Mouse (Mus musculus) kidney, adult 18-20 months (tissue): ENCODE results near the gene Dram1.
A peak's percentile ranks its signal among the peaks of the same experiment; 100 is the strongest.

Source experiments
- DNase-seq: peaks from one replicate; pipeline ENCODE4 v3.0.0; 2021

Gene Dram1

DNA sequence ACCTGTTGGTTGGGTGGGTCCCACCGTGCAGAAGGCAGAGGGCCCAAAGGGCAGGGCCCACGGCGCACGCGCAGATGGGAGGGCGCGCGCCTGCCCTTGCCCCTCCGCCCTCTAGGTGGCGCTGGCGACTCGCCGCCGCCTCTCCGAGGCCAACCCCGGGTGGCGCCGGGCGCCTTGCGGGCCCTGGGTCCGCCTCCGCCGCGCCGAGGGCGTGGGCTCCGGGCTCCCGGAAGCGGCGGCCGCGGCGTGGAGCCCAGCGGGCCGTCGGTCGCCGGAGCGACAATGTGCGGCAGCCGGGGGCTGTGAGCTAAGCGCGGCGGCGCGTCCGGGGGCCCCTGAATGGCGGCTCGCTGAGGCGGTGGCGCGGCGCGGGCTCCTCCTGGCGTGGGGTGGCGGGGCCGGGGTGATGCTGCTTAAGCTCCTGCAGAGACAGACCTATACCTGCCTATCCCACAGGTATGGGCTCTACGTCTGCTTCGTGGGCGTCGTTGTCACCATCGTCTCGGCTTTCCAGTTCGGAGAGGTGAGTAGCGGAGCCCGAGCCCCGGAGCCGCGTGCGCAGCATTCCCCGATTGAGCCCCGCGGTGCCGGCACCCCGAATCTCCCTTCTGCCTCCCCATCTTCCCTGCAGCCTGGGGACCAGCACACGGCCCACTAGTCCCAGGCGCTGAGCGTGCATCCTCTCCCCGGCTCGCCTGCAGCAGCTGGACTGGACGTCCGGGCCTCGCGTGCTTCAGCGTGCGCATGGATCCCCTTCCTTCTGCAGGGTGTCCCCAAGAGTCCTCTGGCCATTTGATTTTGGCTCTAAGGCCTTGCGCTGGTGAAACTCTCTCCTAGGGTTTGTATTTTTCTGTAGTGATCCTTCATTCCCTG lies at the start of gene Dram1, which contains the start of gene Gnptab:
Gene Dram1, minus strand, starts transcription at position 68 of the 873 bp plus-strand sequence.
Gene Gnptab, plus strand, starts transcription at position 120 of the 873 bp plus-strand sequence.
- DNase-seq = peak; percentile 92

DNA sequence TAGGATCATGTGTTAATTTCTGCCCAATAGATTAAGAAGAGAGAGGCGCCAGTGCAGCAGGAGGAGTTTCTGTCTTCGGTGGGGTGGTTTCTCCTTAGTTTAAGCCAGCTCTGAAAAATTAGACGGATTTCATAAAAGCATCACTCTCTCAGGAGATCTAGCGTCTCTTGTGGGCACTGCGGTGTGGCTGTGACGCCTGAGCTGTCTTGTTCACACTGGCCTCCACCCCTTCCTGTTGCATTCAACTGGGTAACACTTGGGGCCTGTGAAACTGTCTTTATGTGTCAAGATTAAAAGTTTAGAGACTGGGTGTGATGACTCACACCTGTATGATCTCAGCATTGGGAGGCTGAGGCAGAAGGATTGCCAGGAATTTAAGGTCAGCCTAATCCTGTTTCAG lies 49.1 kb upstream of the Dram1 start:
- DNase-seq = no peak

GRCm38 (mm10) chr10:88426896-88427295 lies 48.0 kb upstream of the Dram1 start:
- DNase-seq = no peak

DNA sequence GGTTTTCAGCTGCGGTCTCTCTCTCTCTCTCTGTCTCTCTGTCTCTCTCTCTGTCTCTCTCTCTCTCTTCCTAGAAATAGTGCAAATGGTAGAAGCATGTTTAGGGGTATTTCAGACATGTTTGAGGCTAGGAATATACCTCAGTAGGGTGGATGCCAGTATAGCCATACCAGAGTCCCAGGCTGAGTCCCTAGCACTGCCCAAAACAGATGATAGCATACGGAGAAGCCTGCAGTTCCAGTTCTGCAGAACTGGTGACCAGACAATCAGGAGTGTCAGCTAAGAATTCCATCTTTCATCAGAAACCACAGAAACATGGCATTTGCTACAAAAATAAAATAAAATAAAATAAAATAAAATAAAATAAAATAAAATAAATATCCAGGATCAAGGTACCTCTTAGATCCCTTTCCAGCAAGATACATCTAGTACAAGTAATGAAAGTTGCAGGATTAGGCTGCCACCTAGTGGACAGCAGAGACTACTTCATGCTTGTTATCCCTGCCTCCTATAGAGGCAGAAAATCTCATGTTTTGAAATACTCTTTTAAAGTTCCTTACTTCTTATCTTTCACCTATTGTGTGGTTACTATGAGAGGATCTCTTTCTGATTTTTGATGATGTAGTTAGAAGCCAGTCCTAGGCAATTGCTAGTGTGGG lies 47.4 kb upstream of the Dram1 start:
- peak; percentile 23 for DNase-seq

DNA sequence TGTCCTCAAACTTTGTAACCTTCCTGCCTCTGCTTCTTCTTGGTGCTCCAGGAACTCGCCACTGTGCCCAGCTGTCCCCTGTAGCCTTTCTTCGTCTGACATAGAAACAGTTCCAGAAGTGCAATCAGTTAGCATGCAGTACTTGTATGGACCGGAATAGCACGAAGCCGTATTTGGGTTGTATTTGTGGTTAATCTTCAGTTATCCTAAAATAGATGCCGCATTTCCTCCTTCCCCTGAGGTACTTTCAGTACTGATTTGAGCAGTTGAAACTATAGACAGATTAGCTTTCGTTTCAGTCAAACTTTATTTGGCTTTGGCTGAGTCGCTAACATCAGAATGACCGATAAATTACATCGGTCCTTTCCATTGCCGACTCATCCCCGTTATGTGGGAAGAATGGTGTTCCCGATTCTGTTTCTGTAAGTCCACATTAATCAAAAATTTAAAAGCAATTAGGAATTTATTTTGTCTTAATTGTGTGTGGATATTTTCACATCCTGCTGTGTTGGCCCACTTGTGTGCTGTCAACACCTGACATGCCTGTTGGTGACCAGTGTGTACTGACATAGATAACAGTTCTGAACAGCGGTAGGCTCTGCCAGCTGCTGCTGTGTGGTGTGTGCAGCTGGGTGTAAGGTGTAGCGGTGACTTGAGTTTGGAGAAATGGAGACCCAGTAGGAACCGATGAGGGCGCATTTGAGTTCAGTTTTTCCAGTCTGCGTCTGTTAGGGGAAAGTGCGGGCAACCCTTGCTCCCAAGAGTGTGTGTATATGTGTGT lies 42.0 kb upstream of the Dram1 start:
- no peak for DNase-seq

DNA sequence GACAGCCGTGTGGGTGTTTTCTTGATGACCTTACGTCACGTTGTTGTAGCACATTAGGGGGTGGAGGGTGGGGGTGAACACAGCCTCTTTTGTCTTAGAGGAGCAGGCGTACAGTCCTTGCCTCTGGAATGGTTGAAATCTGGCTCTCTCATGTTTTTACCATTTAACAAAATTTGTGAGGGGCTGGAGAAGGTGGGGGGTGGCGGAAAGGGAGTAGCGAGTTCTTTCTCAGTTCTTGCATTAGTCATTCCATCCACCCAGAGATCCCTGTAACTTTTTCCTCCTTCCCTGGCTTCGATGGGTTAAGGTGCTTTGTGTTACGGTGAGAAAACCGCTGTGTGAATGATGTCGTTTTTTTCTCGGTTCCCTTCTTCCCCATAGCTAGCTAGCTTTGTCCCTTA lies 41.3 kb upstream of the Dram1 start:
- no peak for DNase-seq

DNA sequence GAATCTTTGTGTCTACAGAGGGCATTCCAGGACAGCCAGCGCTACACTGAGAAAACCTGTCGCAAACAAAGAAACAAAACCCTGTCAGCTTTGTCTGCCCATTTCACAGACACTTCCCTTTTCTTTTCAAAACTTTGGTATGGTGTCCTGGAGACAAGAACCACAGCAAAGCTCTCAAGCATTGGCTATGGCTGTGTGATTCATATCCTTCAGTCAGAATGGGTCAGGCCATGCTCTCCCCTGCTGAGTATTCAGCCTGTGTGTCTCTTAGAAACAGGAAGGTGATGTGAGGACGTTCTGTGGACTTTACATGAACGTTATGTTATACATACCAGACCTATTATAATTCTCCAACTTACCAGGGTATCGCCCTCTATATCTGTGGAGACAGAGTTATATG lies 38.8 kb upstream of the Dram1 start:
- DNase-seq = no peak

GRCm38 (mm10) chr10:88412290-88412995 lies 33.6 kb upstream of the Dram1 start:
- DNase-seq = no peak

DNA sequence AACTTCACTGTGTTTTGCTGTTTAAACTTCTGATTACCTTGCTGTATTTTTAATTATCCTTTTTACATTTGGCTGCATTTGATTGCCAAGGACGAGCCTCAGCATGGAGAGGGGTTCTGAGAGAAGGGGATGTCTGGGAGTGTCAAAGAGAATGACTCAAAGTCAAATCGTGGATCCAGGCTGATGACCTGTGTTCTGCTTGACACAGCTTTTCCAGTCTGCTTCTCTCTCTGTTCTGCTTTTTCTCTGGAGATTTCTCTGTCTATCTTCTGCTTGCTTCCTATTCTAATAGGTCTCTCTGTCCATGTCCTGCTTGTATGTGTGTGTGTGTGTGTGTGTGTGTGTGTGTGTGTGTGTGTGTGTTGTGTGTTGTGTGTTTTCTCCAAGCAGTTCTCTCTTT lies 30.9 kb upstream of the Dram1 start:
- DNase-seq = no peak

DNA sequence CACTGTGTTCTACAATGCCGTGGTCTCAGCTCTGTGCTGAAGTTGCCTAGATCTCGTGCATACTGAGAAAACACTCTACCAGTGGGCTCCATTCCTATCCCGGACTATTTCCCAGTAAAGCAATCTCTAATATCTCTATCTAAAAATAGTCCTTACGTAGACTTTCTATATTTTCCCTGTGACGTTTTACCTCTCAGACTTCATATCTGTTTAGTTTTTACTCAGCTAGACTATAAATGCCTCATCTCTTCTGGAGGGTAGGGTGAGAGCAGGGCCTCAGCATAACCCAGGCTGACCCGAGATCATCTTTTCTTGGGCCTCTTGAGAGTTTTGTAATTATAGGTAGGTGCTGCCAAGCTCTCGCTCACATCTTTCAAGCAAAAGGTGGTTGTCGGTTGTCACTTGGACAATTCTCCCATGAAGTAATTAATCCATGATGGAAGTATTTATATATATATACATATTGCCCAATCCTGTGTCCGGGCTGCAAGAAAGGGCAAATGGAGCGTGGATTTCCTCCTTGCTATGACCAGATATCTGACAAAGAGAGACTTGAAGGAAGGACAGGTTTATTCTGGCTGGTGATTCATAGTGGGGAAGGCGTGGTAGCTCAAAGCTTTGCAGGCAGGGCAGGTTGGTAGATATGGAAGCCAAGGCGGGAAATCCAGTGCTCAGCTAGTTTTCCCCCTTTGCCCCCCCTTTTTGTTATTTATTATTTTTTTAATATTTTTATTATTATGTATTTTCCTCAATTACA lies 29.2 kb upstream of the Dram1 start:
- no peak for DNase-seq

- DNase-seq = peak; percentile 7
Observed at GRCm38 (mm10) chr10:88405812-88406211, 26.9 kb upstream of the Dram1 start.

DNA sequence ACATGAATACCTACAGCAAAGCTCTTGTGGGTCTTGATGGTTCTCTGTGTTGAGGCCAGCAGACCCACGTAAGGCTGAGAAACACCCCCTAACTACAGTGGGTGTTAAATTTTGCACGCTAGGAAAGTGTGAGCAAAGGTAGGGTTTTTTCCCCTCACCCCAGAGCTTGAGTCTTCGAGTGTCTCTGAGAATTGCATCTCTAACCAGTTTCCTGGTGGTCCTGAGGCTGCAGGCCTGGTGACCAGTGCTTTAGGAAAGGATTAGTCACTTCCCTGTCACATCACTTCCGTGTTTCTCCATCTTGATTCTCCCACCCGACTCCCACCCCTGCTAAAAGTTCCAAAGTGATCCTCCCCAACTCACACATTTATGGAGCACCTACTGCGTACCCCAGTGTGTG lies 25.3 kb upstream of the Dram1 start:
- DNase-seq = no peak

GRCm38 (mm10) chr10:88403021-88403420 lies 24.1 kb upstream of the Dram1 start:
- DNase-seq = no peak

DNA sequence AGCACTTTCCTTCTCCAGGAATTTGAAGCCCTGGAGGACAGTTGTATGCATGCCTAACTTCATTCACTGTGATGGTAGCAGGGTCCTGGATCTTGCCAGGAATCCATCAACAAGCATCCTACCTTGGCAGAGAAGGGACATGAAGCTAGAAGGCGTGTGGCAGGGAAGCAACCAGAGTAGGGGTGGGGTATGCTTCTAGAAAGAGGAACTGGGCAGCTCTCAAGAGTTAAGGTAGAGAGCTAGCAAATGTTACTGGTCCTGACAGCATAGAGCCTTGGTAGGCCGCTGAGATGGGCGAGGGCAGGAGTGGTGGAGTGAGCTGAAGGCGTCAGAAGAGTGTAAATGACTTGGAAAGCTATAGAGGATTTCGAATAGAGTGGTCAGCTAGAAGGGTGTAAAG lies 20.4 kb upstream of the Dram1 start:
- DNase-seq = no peak

DNA sequence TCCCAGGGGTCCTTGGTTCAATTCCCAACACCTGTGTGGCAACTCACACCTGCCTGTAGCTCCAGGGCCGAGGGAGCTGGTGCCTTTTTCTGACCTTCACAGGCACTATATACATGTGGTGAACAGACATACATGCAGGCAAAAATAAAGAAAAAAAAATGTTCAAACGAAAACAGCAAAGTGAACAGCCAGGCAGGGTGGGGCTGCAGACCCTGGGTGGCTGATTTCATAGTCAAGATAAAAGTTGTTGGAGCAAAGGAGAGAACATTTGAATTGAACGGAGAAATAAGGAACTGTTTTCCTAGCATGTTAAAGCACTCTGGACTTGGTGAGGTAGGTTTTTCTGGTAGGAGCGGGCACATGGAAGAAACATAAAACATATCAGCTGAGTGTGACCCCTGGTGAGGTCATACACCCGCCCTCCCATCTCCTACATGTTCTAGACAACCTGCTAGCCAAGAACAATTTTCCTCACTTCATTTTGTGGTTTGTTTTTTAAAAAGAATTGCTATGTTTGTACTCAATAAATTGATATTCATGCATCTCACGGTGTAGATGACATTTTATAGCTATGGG lies 19.9 kb upstream of the Dram1 start:
- no peak for DNase-seq

GRCm38 (mm10) chr10:88392181-88392847 lies 13.4 kb upstream of the Dram1 start:
- DNase-seq = no peak

- DNase-seq = no peak
Observed at GRCm38 (mm10) chr10:88391495-88391894, 12.6 kb upstream of the Dram1 start.

DNA sequence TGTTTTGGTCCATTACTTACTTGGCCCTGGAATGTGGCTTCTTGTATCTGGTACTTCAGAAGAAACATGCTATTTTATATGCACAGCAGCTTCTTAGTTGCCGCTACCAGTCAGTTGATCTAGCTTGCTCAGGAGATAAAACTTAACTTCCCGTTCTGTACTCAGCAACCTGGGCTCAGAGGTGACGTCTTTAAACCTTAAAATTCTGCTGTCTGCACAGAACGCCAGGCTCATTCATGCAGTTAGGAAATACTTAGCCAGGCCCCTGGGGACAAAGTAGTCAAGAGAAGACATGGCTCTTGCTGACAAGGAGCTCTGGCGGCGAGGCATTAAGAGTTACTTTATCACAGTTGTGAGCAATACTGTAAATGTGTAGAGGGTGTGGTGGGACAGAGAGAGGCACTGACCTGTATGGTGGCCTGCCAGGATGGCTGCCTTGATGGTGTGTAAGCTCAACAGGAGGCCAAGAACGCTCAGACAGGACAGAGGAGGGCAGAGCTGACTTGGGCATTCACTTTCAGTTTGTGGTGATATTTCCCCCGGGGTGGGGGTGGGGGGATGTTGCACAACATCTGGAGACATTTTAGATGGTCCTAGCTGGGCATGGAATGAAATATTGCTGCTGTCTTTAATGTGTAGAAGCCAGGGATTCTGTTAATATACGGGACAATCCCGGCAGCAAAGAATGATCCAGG lies 11.4 kb upstream of the Dram1 start:
- peak; percentile 27 for DNase-seq

GRCm38 (mm10) chr10:88389576-88389975 lies 10.7 kb upstream of the Dram1 start:
- no peak for DNase-seq

GRCm38 (mm10) chr10:88386251-88386650 lies 7.4 kb upstream of the Dram1 start:
- no peak for DNase-seq
